Mouse (Mus musculus): ENCODE results near the gene Fastkd1. TPM values are rescaled to one million over a fixed set of nuclear protein-coding genes. Genes with fewer than 3 reads are reported as not detected.
"Not testable (repeated sequence)": the region's sequence is repeated elsewhere in the genome, so short reads cannot be mapped to it uniquely, and the experiment has no call there.

Gene Fastkd1
- polyA plus RNA-seq, 1 experiment from 2014 or later: 15.1 TPM

DNA sequence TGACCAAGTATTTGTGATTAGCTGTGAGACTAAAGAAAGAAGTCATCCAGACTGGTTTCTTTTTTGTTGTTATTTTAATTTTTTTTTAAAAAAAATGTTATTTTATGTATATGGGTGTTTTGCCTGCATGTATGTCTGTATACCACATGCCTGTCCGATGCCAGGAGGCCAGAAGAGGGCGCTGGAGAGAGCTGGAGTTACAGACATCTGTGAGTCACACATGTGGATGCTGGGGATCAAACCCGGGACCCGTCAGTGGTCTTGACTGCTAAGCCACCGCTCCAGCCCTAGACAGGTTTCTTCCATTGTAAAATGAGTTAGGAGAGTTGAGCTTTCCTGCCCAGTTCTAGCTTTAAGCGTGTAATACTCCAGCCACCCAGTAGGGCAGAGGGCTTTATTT lies 33.3 kb downstream of the Fastkd1 start:
- H3K36me3 ChIP-seq (ENCODE audit: control insufficient read depth, insufficient read depth, low read length): no peaks in the 10 kb centered on the region
- ATAC-seq: no peak
- H3K4me2 ChIP-seq (ENCODE audit: low read length): no peak overlapping the region
- no peak overlapping the region for H3K4me3 ChIP-seq (ENCODE audit: low read length)
- H3K9ac ChIP-seq (ENCODE audit: low read depth, low read length): no peak overlapping the region
- no peaks in the 10 kb centered on the region for H3K27me3 ChIP-seq (replicated peaks; ENCODE audit: control insufficient read depth, insufficient read depth, low read length)
- WGBS: 61% methylated on average over 6 of the region's 6 CpGs
- H3K9me3 ChIP-seq (ENCODE audit: control insufficient read depth, low read length): no peaks in the 10 kb centered on the region
- H3K4me1 ChIP-seq (ENCODE audit: control insufficient read depth, insufficient read depth, low read depth, low read length): peaks cover 2% of the 10 kb centered on the region; the same call in 1 of the 2 replicates
- no peak overlapping the region for H3K27ac ChIP-seq (ENCODE audit: low read depth, low read length)

DNA sequence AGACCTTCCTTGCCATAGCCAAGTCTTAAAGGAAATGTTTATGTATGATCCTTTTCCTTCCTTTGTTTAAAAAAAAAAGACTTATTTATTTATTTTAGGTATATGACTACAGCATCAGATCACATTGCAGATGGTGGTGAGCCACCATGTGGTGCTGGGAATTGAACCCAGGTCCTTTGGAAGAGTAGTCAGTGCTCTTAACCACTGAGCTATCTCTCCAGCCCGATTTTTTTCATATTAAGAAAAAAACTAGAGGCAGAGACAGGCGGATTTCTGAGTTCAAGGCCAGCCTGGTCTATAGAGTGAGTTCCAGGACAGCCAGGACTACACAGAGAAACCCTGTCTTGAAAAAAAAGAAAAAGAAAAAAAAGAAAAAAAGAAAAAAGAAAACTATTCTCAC lies 36.1 kb downstream of the Fastkd1 start:
- not testable (repeated sequence) for H3K36me3 ChIP-seq (ENCODE audit: control insufficient read depth, insufficient read depth, low read length); H3K27me3 ChIP-seq (replicated peaks; ENCODE audit: control insufficient read depth, insufficient read depth, low read length); H3K27ac ChIP-seq (ENCODE audit: low read depth, low read length); ATAC-seq; H3K4me1 ChIP-seq (ENCODE audit: control insufficient read depth, insufficient read depth, low read depth, low read length); H3K9me3 ChIP-seq (ENCODE audit: control insufficient read depth, low read length); H3K9ac ChIP-seq (ENCODE audit: low read depth, low read length); H3K4me3 ChIP-seq (ENCODE audit: low read length); H3K4me2 ChIP-seq (ENCODE audit: low read length)
- 82% methylated on average over 2 of the region's 2 CpGs for WGBS

DNA sequence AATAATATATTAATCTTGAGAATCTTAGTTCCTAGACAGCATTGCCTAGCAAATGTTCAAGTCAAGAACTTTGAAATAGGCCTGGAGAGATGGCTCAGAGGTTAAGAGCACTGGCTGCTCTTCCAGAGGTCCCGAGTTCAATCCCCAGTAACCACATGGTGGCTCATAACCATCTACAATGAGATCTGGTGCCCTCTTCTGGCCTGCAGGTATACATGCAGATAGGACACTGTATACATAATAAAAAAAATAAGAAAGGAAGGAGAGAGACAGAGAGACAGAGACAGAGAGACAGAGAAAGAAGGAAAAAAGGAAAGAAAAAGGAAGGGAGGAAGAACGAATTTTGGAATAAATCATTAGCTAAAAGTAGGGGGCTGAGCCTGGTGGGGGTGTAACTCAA lies 36.6 kb downstream of the Fastkd1 start:
- H3K4me1 ChIP-seq (ENCODE audit: control insufficient read depth, insufficient read depth, low read depth, low read length): no peaks in the 10 kb centered on the region
- no peaks in the 10 kb centered on the region for H3K36me3 ChIP-seq (ENCODE audit: control insufficient read depth, insufficient read depth, low read length)
- H3K27ac ChIP-seq (ENCODE audit: low read depth, low read length): no peak overlapping the region
- WGBS: 62% methylated on average over 2 of the region's 2 CpGs
- no peak overlapping the region for H3K4me2 ChIP-seq (ENCODE audit: low read length)
- H3K27me3 ChIP-seq (replicated peaks; ENCODE audit: control insufficient read depth, insufficient read depth, low read length): no peaks in the 10 kb centered on the region
- no peaks in the 10 kb centered on the region for H3K9me3 ChIP-seq (ENCODE audit: control insufficient read depth, low read length)
- H3K9ac ChIP-seq (ENCODE audit: low read depth, low read length): no peak overlapping the region
- ATAC-seq: no peak
- no peak overlapping the region for H3K4me3 ChIP-seq (ENCODE audit: low read length)

DNA sequence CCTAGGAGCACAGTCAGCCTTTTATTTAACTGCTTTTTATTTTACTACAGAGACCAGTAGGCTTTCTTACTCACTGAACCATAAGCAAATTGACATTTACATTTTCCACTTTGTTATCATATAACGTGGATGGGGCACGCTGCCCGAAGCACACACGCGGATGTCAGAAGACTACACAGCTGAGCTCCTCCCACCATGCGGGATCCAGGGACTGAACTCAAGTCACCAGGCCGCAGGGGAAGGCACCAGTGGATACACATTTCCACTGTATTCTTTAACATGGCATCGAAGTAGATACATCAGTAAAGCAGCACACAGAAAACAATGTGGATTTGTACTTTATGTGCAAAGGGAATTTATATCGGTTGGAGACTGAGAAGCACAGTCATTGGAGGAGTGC lies 38.0 kb downstream of the Fastkd1 start:
- no peak overlapping the region for H3K4me3 ChIP-seq (ENCODE audit: low read length)
- no peaks in the 10 kb centered on the region for H3K9me3 ChIP-seq (ENCODE audit: control insufficient read depth, low read length)
- H3K9ac ChIP-seq (ENCODE audit: low read depth, low read length): no peak overlapping the region
- ATAC-seq: no peak
- H3K36me3 ChIP-seq (ENCODE audit: control insufficient read depth, insufficient read depth, low read length): no peaks in the 10 kb centered on the region
- H3K4me1 ChIP-seq (ENCODE audit: control insufficient read depth, insufficient read depth, low read depth, low read length): no peaks in the 10 kb centered on the region
- no peak overlapping the region for H3K27ac ChIP-seq (ENCODE audit: low read depth, low read length)
- no peaks in the 10 kb centered on the region for H3K27me3 ChIP-seq (replicated peaks; ENCODE audit: control insufficient read depth, insufficient read depth, low read length)
- 68% methylated on average over 9 of the region's 9 CpGs for WGBS
- no peak overlapping the region for H3K4me2 ChIP-seq (ENCODE audit: low read length)

DNA sequence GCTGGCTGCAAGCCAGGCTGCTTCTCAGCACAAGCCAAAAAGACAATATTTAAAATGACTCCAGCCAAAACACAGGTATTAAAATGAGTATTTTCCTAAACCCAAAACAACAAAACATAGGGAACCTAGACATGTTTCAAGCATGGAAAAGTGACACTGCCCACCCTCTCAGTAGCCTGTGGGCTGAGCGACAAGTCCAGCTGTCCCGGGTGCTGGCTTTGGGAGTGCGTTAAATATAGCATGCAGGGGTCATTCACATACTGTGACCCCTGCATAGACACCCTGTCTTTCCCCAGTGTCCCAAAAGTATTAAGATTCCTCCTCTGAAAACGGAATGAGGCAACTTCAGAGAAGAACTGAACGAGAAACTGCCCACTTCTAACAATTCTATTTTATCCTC lies 39.6 kb downstream of the Fastkd1 start:
- Histone ChIP-seq H3K27me3 (replicated peaks; ENCODE audit: control insufficient read depth, insufficient read depth, low read length) (no peaks in the 10 kb centered on the region), H3K36me3 (ENCODE audit: control insufficient read depth, insufficient read depth, low read length) (no peaks in the 10 kb centered on the region; the same call in 1 of the 2 replicates), H3K27ac (ENCODE audit: low read depth, low read length) (no peak overlapping the region), H3K9ac (ENCODE audit: low read depth, low read length) (no peak overlapping the region), H3K9me3 (ENCODE audit: control insufficient read depth, low read length) (no peaks in the 10 kb centered on the region), H3K4me3 (ENCODE audit: low read length) (no peak overlapping the region), H3K4me1 (ENCODE audit: control insufficient read depth, insufficient read depth, low read depth, low read length) (no peaks in the 10 kb centered on the region), H3K4me2 (ENCODE audit: low read length) (no peak overlapping the region)
- no peak for ATAC-seq
- WGBS: 65% methylated on average over 5 of the region's 5 CpGs

DNA sequence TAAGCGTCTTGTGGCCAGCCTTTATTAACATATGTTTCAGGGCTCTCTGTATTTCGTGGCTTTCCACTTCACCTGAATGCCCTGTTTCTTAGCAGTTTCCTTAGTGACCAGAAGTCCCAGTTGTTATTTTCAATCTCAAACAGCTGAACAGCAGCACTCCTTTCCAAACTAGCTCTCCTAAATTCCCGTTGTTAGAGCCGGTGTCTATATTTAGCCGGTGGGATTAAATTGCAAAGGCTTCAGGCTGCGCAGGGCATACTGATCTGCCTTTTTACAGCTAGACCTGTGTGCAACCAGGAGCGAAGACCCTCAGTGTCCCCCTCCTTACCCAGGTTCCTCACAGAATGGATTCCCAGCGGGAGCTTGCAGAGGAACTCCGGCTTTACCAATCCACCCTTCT lies 43.5 kb downstream of the Fastkd1 start, which contains the start of gene Klhl41:
Klhl41 (plus strand) TSS at position 268 of the 400 bp plus-strand sequence.
- no peak within 1 kb of the TSS for H3K27ac ChIP-seq (ENCODE audit: low read depth, low read length)
- no peak within 1 kb of the TSS for H3K4me2 ChIP-seq (ENCODE audit: low read length)
- no peaks in the 10 kb centered on the region for H3K9me3 ChIP-seq (ENCODE audit: control insufficient read depth, low read length)
- 89% methylated on average over 9 of the region's 9 CpGs for WGBS
- H3K4me1 ChIP-seq (ENCODE audit: control insufficient read depth, insufficient read depth, low read depth, low read length): no peaks in the 10 kb centered on the region
- ATAC-seq: no peak
- H3K36me3 ChIP-seq (ENCODE audit: control insufficient read depth, insufficient read depth, low read length): peaks cover 10% of the 10 kb centered on the region
- no peaks in the 10 kb centered on the region for H3K27me3 ChIP-seq (replicated peaks; ENCODE audit: control insufficient read depth, insufficient read depth, low read length)
- no peak within 1 kb of the TSS for H3K9ac ChIP-seq (ENCODE audit: low read depth, low read length)
- H3K4me3 ChIP-seq (ENCODE audit: low read length): no peak within 1 kb of the TSS

DNA sequence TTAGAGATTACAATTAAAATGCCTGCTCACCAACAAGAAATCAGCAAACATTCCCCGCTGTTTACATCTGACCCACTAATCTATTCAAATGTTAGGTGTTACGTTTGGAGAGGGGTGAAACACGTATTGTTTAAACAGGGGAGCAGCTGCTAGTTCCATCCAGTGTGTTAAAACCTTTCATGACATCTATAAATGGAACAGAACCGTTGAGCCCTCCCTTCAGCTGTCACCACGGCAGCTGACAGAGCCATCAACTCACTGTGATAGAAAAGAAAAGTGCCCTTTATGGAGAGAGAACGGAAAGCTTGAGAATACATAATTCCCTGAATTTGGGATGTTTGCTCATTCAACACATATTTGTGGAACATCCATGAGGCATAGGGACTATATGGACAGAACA lies 44.9 kb downstream of the Fastkd1 start:
- Histone ChIP-seq H3K4me3 (ENCODE audit: low read length) (no peak overlapping the region), H3K4me2 (ENCODE audit: low read length) (no peak overlapping the region), H3K9me3 (ENCODE audit: control insufficient read depth, low read length) (no peaks in the 10 kb centered on the region), H3K27ac (ENCODE audit: low read depth, low read length) (no peak overlapping the region), H3K27me3 (replicated peaks; ENCODE audit: control insufficient read depth, insufficient read depth, low read length) (no peaks in the 10 kb centered on the region), H3K9ac (ENCODE audit: low read depth, low read length) (no peak overlapping the region), H3K4me1 (ENCODE audit: control insufficient read depth, insufficient read depth, low read depth, low read length) (no peaks in the 10 kb centered on the region), H3K36me3 (ENCODE audit: control insufficient read depth, insufficient read depth, low read length) (peaks cover 13% of the 10 kb centered on the region)
- WGBS: 68% methylated on average over 6 of the region's 6 CpGs
- ATAC-seq: no peak

DNA sequence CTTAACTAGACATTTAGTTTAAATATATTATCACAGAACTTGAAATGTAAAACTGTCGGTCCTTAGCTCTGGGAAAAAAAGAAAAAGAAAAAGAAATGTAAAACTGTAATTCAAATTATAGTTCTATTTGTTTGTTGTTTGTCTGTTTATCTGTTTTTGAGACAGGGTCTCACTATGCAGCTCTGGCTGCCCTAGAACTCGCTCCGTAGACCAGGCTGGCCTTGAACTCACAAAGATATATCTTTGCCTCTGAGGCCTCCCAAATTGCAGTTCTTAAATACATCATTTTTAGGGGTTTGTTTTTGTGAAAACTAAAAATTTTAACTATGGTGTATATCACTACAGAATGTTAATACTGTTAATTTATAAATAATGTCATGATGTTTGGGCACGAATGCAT lies 45.7 kb downstream of the Fastkd1 start:
- Histone ChIP-seq H3K4me1 (ENCODE audit: control insufficient read depth, insufficient read depth, low read depth, low read length) (no peaks in the 10 kb centered on the region), H3K4me3 (ENCODE audit: low read length) (no peak overlapping the region), H3K27ac (ENCODE audit: low read depth, low read length) (no peak overlapping the region), H3K36me3 (ENCODE audit: control insufficient read depth, insufficient read depth, low read length) (peaks cover 15% of the 10 kb centered on the region), H3K4me2 (ENCODE audit: low read length) (no peak overlapping the region), H3K27me3 (replicated peaks; ENCODE audit: control insufficient read depth, insufficient read depth, low read length) (no peaks in the 10 kb centered on the region), H3K9ac (ENCODE audit: low read depth, low read length) (no peak overlapping the region), H3K9me3 (ENCODE audit: control insufficient read depth, low read length) (no peaks in the 10 kb centered on the region)
- no peak for ATAC-seq
- 97% methylated on average over 4 of the region's 4 CpGs for WGBS

DNA sequence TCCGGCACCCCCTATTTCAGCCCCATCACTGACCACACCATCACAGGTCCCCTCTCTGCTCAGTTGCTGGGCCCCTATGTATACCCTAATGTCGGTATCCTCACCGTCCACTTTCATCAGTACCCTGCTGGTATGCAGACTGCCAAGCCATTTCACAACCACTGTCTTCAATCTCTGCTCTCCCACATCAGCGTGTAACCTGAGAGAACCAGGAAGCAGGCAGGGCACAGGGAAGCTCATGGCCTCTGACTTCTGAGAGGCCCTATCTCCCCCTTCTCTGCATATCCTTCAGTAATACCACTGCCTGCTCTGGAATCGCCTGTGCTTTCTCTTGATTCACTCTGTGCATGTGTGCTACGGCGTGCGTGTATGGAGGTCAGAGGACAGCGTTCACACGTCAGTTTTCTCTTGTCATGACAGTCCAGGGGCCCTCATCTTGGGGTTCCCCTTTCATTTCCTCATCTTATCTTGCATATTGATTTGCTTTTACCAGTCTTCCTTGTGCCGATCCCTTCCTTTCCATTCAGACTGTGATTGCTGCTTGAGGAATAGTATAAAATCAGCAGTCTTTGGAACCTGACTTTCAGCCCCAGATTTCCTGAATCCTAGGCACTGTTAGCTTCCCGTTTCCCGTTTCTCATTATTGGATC lies 49.4 kb downstream of the Fastkd1 start:
- ATAC-seq: no peak
- Histone ChIP-seq H3K9ac (ENCODE audit: low read depth, low read length) (no peak overlapping the region), H3K27ac (ENCODE audit: low read depth, low read length) (no peak overlapping the region), H3K36me3 (ENCODE audit: control insufficient read depth, insufficient read depth, low read length) (peaks cover 15% of the 10 kb centered on the region), H3K4me2 (ENCODE audit: low read length) (no peak overlapping the region), H3K4me1 (ENCODE audit: control insufficient read depth, insufficient read depth, low read depth, low read length) (no peaks in the 10 kb centered on the region), H3K27me3 (replicated peaks; ENCODE audit: control insufficient read depth, insufficient read depth, low read length) (no peaks in the 10 kb centered on the region), H3K4me3 (ENCODE audit: low read length) (no peak overlapping the region), H3K9me3 (ENCODE audit: control insufficient read depth, low read length) (no peaks in the 10 kb centered on the region)
- WGBS: 90% methylated on average over 13 of the region's 13 CpGs

DNA sequence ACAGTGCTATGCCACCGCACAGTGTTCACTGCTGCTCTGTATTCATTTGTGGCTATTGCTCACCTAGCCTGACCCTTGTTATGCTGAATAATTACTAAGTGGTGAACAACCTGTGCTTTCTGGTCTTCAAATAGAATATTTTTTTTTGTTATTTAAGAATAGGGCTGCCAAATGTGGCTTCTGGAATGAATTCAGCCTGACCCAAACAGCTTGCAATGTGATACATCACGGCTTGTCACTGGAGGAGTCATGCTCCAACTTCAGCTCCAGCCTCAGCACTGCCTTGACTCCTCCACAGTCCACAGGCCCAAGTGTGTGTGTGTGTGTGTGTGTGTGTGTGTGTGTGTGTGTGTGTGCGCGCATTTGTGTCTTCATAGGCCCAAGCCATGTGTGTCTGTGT lies 54.0 kb downstream of the Fastkd1 start:
- 93% methylated on average over 4 of the region's 4 CpGs for WGBS
- Histone ChIP-seq H3K36me3 (ENCODE audit: control insufficient read depth, insufficient read depth, low read length) (peaks cover 11% of the 10 kb centered on the region; the same call in 1 of the 2 replicates), H3K9me3 (ENCODE audit: control insufficient read depth, low read length) (no peaks in the 10 kb centered on the region), H3K4me1 (ENCODE audit: control insufficient read depth, insufficient read depth, low read depth, low read length) (no peaks in the 10 kb centered on the region), H3K27me3 (replicated peaks; ENCODE audit: control insufficient read depth, insufficient read depth, low read length) (no peaks in the 10 kb centered on the region), H3K4me3 (ENCODE audit: low read length) (no peak overlapping the region), H3K27ac (ENCODE audit: low read depth, low read length) (no peak overlapping the region), H3K4me2 (ENCODE audit: low read length) (no peak overlapping the region), H3K9ac (ENCODE audit: low read depth, low read length) (no peak overlapping the region)
- ATAC-seq: no peak
